Mouse (Mus musculus) heart, adult 9 months (tissue): ENCODE data around the gene Ddc.

ENCODE experiments used
- DNase-seq, 2 experiments: peaks; one replicate each; pipeline ENCODE4 v3.0.0; 2022; ENCODE audit warnings: low spot score in 2 of 2

Gene Ddc

GRCm38 (mm10) chr11:11907703-11908413 lies 9.9 kb upstream of the Ddc start:
- peak; percentile 37 to 51 for DNase-seq

DNA sequence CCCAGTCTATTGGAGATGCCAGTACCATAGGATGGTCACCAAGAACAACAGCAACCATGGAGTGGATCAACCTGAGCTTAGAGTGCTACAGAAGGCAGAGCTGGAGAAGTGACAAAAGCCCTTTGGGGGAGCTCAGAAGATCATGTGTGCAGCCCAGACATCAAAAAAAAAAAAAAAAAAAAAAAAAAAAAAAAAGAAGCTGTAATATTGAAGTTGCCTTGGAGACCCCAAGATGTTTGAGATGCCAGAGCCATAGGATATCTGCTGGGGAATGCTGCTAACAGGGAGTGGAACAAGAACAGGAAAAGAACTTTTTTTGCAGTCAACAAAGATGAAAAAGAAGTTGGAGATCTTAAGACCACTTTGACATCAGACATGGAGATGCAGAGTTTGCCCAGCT lies 7.6 kb upstream of the Ddc start:
- DNase-seq, result no peak

GRCm38 (mm10) chr11:11904995-11905394 lies 7.1 kb upstream of the Ddc start:
- no peak for DNase-seq

DNA sequence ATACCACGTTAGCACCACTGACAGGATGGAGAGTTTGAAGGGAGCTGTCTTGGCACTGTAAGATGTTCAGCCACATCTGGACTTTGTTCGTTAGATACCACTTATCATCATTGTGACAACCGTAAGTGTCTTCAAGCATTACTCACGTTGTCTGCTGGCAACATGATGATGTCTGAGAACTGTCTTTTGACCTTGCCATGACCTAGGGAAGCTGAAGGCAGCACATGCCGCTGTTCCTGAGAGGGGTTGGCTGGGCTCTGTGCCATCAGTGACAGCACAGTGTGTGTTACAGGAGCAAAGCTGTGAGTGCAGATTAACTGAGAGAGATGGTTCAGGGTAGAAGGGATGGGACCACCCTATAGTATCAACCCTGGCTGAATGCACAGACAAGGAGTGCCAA lies 3.6 kb upstream of the Ddc start:
- peak; percentile 15 to 22 for DNase-seq

GRCm38 (mm10) chr11:11898496-11898895 lies 552 bp upstream of the Ddc start:
- DNase-seq, result no peak

DNA sequence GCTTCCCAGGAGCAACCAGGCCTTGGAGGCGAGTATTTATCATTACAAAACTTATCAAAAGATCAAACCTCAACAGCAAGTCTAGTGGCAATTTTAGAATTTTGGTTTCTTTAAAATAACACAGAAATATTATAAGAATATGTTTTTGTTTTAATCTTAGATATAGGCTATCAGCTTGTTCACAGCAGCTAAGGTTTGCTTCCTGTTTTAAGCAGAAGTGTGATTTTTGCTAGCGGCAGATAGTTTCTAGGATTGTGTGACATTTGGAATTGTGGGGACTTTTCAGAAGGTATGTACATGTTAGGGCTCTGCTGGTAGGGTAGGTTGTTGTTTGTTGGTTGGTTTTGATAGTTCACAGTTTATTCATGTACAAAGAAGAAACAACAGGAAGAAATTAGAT lies 2.5 kb downstream of the Ddc start:
- no peak for DNase-seq

GRCm38 (mm10) chr11:11893769-11894168 lies 4.2 kb downstream of the Ddc start:
- DNase-seq, result no peak

DNA sequence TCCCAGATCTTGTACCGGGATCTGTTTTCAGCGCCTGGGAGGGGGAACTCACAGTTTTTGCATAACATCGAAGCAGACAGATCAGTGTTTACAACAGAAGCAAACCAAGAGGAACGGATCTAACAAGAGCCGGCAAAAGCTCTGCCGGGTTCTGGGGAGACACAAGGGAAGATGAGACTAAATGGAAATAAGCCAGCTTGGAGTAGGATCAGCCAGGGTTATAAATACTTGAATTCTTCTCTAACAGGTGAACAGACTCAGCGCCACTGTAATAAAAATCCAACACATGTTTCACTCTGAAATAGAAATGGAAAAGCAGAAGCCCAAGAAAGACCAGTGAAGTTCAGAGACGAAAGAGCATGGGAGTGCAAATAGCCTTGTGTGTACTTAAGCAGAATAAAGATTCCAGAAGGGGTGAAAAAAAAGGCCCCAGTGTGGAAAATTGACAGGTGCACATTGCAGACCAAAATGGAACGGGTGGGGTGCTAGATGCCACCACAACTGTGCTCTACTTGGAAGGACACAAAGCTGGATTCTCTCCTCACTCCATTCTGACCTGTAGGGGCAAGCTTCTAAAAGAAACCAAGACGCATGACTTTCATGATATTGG lies 4.8 kb downstream of the Ddc start:
- DNase-seq, result no peak

- no peak for DNase-seq
These were observed 6.1 kb downstream of the Ddc start for GRCm38 (mm10) chr11:11891832-11892231.

GRCm38 (mm10) chr11:11890139-11890741 lies 7.7 kb downstream of the Ddc start:
- no peak for DNase-seq

GRCm38 (mm10) chr11:11888727-11889126 lies 9.2 kb downstream of the Ddc start:
- no peak for DNase-seq

DNA sequence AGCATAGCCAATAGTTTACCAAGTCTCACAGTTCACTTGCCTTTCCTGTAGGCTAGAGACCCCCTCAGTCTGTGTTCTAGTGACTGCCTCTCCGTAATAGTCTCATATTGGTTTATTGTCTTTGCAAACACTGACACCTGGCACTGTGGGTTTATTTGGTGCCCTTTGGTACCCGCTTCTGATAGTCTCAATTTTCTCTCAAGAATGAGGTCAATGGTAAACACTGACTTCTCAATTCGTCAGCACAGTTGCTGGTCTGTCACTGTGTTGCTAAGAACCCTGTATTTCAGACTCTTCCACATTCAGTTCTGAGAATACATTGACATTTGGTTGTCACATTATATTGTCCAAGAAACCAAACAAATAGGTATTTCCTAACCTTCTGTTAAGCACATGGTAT lies 9.9 kb downstream of the Ddc start:
- DNase-seq, result no peak

GRCm38 (mm10) chr11:11886403-11886998 lies 11.4 kb downstream of the Ddc start:
- DNase-seq, result no peak

DNA sequence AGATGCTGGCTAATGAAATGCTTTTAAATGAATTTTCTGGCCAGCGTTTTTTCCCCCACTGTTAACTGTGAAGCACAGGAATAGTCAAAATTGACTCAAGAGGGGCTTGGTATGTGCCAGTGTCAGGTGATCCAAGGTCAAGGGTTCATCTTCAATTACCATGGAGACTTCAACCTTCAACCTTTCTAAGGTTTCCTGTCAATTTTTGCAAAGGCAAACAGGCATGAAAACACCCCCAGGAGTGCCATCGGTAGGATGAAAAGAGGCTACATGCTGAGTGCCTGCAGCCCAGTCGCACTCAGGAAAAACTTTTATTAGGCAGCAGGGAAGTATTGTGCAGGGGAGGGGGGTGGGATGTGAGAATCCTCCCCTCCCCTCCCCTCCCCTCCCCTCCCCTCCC lies 12.0 kb downstream of the Ddc start:
- no peak for DNase-seq

DNA sequence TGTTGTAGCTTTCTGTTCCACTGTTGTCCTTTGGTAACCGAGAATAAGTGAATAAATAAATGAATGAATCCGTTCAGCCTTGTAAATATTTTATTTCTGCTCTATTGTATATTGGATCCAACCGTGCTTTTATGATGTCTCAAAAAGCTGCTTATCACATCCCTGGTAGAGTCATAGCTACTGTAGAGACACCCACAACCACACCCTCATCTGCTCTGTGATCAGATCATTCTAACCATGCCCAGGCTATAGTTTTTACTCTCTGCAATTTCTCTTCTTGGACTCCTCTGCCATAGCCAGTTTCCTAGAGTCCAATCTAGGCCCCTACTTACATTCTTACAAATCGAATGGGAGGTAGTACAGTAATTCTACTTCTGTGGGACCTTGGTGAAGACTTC lies 12.7 kb downstream of the Ddc start:
- no peak for DNase-seq

DNA sequence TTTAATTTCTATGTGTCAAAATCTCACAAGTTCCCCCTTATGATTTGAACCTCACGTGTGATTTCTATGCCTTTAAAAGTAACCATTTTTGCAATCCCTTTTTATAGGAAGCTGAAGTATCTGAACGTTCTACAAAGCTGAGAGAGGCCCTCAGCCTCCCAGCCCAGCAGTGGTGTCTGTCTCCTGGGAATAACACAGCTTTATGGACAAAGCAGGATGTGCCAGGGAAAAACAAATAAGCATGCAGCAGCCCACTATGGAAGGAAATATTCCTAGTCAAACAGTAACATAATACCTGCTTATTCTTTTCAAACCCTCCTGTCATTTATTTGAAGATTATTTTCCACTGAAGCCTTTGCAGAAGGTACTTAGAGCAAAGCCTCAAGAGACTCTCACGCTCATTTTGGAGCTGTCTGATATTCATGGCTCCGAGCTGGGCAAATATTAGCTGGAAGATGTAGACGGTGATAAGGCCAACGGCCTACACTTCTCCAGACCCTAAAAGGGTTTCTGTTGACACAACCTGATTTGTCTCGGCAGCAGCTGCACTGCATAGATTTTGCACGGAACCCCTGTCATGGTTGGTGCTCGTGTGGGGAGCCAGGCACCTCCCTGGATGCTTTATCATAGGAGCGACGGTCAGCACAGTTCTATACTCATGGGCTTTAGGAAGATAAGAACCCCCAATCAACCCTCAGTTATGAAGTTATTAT lies 13.3 kb downstream of the Ddc start:
- DNase-seq, result no peak

- no peak for DNase-seq
These were observed 16.2 kb downstream of the Ddc start for GRCm38 (mm10) chr11:11881783-11882155.

GRCm38 (mm10) chr11:11881026-11881782 lies 16.7 kb downstream of the Ddc start:
- no peak for DNase-seq

GRCm38 (mm10) chr11:11880351-11880750 lies 17.6 kb downstream of the Ddc start:
- DNase-seq, result no peak

DNA sequence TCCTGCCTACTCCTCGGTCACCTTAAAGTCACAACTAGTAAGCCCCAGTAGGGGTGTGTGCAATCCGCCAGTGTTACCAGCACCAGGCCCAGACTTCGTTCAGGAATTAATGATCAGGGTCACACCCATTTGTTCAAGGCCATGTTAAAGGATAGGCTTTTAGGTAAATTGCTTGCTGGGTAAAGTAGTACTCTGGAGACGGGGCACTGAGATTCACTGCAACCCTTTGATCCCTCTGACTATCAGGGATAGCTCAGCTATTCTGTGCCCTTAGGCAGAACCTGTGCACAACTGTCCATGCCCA lies 18.3 kb downstream of the Ddc start:
- no peak for DNase-seq

- peak; percentile 38 to 42 for DNase-seq
These were observed 18.8 kb downstream of the Ddc start for GRCm38 (mm10) chr11:11878981-11879698.
